Mouse (Mus musculus): ENCODE measurements at regions not wholly inside any gene's neighbourhood (a gene's known extent, or its start where the extent isn't known, plus 50 kb on each side); places are given as distances from the start of the nearest gene placed in this dataset.
A peak's percentile ranks its signal among the peaks of the same experiment; 100 is the strongest.

DNA sequence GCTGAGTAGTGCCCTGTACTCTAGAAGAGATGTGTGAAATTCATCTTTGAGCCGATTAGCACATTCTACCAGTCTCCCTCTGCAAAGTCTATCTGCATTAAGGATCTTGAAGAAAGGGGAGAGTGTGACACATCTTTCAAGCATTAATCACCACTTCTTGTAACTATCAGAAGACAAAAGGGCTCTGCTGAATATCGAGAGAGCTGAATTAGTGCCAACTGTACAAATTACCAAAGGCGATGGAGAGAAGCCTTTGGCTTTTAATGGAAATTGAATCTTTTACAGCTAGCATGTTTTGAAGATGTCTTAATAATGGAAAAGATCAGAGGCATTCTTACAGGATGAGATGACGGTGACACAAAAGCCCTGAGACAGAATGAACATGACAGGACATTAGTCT is 97.2 kb upstream of the Pam start:
- no peak for DNase-seq

DNA sequence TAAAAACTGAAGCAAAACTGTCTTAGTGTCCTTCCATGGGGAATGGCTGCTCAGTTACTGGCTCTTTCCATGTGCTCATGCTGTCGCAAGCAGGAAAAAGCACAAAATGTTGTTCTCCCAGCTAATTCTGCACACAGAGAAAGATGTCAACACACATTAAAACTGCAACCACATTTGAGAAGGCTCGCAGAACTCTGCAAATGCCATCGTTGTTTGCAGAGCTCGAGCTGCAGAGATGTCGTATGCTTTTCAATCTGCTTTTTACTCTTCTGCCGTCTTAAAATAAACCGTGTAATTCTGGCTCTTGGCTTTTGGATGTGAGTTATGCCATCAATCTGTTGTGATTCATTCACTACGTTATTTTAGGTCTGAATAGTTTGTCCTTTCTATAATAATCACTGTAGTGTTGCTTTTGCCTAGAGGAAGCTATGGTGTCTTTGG is 96.6 kb upstream of the Pam start:
- no peak for DNase-seq

DNA sequence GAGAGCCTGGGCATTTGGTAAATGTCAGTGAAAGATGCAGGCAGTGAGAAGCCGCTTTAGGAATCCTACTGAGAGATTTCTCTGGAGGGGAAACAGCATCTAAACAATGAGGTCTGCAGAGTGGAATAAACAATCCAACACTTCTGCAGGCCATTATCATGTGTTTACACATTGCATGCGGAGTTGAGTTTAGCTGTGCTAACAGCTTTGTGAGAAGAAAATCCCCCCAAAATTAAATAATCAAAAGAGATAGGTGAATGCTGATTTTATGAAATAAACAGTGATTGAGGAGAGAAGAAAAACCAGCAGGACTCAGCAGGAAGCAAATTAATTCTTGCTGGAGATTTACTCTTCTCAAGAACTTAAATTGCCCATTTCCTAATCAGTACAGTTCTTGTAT is 95.9 kb upstream of the Pam start:
- no peak for DNase-seq

DNA sequence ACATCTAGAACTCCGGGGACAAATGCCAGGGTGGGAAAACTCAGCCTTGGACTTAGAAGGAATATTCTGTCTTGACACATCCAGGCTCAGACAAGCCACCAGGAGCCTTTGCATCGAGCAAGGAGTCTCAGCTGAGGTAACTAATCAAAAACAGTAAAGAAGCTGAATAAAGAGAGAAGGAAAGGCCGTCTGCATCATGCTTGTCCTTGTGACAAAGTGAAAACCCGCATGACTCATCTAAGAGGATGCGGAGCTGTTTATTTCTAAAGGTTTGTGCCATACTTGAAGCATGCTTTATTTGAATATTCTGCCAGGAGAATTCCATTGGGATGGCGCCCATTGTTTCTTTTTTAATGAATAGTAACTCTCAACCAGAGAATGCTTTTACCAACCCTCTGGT is 95.3 kb upstream of the Pam start:
- no peak for DNase-seq

DNA sequence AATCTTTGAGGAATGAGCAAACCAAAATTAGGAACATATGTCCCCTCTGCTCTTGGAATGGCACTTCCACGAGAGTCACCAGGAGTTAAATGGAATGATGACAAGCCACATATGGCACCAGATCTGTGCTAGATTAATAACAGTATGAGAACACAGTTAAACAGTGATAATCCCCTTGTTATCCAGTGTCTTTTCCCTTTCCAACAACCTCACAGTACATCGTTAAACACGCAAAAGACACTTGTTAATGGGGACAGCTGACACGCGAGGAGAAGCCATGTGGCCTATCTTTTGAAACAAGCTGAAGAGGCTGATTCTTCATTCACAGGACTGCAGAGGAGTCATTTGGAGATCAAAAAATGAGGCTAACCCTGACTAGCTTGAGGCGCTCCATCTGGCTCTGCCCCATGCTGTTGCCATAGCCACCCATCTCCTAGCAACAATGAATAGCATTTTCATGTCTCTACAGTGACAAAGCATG is 94.6 kb upstream of the Pam start:
- DNase-seq, result no peak

DNA sequence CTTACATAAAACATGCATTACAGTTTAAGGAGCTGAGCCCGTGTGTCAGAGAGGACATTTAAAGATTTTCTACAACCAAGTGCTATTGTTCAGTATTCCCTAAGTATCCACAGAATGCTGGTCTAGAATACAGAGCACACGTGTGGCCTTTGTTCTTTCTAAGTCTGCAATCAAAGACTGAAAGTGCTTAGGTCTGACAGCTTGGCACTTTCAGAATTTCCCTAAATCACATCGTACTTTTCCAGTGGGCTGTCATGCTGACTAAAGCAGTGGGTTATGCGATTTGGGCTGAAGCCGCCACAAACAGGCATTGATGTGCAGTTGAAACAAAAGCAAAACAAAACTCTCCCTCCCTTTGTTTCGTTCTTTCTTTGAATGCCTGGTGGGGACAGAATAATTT is 84.9 kb upstream of the Pam start:
- DNase-seq, result no peak

DNA sequence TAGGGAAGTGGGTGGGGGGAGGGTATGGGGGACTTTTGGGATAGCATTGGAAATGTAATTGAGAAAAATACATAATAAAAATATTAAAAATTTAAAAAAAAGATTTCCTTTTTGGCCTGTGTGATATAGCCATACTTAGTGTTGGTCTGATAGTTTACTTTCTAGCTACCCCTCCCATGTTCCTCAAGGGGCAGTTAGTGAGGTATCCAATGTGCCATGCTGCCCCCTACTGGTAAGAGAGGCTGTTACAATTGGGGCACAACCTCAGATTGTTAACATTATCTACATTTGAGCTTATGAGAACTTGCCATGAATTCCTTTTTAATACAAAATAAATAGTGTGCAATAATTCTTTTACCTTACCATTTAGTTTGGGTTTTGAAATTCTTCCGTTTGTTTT is 83.6 kb upstream of the Pam start:
- peak; percentile 70 for DNase-seq

DNA sequence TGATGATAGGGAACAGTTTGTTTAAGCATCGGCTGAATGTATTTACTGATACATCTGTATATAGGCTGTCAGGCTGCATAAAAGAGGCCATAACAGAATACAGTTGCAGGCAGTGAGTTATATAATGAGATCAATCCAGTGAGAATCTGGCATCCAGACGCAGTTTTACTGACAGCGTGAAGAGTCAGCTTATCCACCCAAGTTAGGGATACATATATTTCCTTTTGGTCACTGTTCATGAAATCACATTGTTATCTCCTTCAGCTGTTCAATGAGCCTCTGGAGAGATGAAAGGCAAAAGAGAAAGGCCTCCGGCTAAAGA is 79.3 kb upstream of the Pam start:
- no peak for DNase-seq

DNA sequence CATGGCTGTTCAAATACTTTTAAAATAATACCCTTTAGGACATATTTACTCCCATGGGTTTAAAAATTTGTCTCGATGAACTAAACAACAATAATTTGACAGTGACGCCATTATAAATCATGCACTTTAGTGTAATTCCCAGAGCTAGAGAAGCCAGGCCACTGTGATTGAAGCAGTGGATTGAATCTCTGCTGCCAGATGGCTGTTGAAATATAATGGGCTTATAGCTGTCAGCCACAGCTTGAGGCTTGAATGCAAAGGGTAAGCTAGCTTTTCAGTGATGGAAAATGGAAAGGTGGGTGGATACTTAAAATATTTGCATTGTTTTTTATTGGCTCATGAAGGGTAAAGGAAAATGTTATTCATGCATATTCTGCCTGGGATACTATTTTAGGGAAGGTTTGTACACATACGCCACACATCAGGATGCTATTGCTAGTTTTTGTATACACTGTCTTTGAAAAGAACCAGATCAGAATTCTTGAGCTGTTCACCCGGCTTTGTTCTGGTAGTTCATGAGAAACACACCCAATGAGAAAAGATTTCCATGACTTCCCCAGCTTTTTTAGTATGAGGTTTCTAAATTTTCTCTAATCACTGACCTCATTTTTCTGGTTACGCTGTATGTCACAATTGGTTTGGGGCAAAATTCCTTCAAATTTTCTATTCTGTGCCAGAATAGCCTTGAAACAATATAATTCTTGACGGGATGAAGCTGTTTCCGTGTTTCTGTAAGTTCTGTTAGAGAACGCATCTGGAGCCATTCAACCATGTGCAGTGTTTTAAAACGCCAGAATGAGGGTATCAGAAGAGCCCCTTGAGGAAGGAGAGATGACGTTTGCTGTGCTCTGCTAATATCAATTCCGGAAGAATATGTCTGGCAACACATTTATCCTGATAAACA is 78.7 kb upstream of the Pam start:
- no peak for DNase-seq

DNA sequence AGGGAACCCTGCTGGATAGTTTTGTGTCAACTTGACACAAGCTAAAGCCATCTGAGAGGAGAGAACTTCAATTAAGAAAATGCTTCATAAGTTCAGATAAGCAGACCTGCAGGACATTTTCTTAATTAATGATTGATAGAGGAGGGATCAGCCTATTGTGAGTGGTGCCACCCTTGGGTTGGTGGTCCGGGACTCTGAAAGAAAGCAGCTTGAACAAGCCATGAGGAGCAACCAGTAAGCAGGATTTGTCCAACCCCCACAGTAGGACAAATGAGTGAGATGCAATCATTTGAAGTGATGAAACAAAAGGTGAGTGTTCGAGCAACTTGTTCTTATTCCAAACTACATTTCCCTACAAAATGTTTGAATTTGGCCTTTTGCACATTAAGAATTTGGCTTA is 78.0 kb upstream of the Pam start:
- DNase-seq, result no peak

DNA sequence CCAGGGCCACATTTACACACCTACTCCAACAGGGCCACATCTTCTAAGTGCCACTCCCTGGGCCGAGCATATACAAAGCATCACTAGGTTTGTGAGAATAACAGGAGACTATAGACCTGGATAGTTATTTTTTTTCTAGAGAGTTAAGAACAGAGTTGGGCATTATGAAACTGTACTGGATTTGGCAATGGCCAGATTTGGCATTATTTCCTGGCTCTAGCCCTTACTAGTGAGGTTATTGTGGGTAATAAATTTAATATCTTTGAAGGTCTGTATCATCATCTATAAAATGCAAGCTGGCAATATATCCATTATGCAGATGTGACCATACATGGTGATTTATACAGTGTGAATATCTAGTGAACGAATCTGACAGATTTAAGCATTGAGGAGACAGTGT is 75.8 kb upstream of the Pam start:
- no peak for DNase-seq

DNA sequence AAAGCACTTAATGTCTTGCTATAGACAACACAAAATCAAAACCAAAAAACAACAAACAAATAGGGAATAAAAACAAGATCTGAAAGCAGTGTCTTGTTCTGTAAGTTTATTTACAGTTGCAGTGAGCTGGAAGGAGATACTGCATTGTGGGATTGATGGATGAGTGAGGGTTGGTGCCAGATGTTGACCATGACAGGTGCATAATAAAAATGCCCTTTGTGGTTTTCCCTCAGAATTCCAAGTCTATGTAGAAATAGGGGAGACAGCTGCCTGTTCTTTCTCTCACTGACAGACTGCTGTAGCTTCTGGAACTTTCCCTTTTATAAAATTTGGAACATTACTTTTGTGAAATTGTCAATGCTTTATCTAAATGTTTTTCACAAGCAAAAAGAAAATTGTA is 73.9 kb upstream of the Pam start:
- no peak for DNase-seq

DNA sequence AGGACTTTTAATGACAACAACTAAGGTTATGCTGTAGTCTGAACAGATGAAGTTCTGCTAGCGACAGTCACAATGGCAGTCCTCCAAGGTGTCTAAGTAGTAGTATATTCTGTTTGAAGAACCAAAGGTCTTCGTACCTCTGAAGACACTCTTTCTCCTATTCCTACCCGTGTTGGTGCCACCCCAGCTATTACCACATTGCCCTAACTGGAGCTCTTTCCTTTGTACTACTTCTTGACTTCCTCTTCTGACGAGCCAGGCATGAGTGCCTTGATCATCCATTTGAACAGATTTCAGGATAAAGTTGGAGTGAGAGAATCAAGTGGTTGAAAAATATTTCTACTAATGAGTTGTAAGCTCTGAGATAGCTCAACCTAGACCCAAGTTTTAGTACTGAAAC is 72.4 kb upstream of the Pam start:
- DNase-seq, result no peak

DNA sequence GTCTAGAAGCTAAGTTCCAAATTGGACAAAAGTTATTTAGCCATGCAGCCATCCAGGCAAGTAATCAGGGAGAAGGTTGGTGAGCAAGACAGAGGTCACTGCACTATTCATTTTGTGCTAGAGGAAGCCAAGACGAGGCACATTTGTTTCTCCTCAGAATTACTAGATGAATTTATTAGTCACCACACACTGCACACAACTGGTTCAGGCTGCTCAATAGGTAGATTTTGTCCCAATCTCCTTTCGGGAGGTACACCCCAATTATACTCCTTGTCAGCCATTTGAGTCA is 67.1 kb upstream of the Pam start:
- no peak for DNase-seq

DNA sequence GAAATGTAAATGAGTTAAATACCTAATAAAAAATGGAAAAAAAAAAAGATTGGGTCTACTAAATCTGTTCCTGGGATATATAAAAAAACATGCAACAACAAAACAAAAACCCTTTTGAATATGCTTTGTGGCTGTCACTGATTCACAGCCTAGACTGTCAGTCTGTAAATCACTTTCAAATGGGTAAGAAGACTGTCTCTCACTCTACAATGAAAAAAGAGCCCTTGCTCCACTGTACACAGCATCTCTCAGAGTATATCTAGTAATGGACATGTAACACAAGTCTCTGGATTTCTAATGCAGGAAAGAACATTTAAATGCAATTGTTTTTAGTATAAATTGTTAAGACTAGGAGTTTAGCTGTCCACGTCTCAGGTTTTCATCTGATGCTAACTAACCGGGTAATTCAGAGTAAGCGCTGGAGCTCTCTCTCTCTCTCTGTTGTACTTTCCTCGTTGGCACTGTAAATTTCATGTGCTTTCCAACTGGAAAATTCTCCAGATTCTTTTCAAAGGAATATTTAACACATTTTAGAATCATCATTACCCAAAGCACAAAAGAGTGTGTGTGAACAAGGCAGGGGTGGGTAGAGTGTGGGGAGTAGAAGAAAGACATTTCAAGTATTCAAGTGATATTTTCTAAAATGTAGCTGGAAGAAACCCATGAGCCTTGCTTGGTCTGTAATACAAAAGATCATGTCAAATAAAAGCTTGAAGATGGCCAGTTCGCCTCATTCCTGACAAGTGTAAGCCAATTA is 66.6 kb upstream of the Pam start:
- DNase-seq, result no peak

DNA sequence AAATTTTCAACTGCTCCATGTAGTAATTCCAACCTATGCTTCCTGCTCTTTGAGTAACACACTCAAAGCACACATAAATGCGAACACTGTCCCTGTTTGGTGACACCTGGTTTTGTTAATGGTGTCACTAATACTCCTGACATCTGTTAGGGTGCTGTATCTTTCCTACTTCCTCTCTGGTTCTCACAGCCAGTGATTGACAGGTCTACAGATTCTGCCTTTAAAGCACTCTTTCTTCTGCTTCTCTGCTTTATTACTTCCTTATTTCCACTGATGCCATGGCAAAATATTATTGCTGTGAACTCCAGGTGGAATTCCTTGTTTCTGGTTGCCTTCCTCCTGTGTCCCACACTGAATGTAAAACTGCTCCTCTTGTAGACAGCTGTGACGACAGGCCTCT is 63.5 kb upstream of the Pam start:
- no peak for DNase-seq

DNA sequence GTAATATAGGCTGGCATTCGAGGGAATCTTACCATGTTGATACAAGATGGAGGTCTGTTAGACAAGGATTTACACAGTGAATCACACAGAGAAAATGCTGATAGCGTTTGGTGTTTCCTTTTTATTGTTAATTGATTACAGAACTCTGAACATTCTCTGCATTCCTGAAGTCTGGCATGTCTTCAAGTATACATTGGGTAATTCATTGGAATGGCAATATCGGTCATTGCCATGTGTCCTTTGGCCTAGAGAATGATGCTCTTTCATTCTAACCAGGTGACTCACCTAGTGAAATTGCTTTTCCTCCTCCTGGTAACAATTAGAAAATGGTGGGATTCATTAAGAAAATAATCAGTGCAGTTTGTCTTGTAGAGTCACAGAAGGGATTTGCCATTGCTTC is 51.9 kb upstream of the Pam start:
- DNase-seq, result no peak

Measured in thymus, postnatal 4 days (tissue).